Mouse (Mus musculus) heart, embryonic 14.5 days (tissue): ENCODE data around the gene Gsn. TPM values are rescaled to one million over a fixed set of nuclear protein-coding genes. Genes with fewer than 3 reads are reported as not detected.
A peak's percentile ranks its signal among the peaks of the same experiment; 100 is the strongest.

Source experiments
- ATAC-seq: fragments of 200-750 bp; cut with Nextera tagmentation; 2 replicates; pipeline ENCODE4 v1.8.0; 2017; ENCODE audit warnings: low read depth, moderate TSS enrichment; ENCODE audit not compliant: insufficient number of reproducible peaks, insufficient read depth, low FRiP score
- H3K27ac ChIP-seq, 2 experiments: fragments of 200-500 bp in 1 of 2; fragments of 300-500 bp in 1 of 2; sonication (generic) in 1 of 2; replicated peaks in 1 of 2; 2 replicates each; pipeline ENCODE4 v1.5.1; 2012 to 2014; ENCODE audit warnings: low read depth in 2 of 2, low read length in 2 of 2, control low read depth in 1 of 2, mild to moderate bottlenecking in 1 of 2, mixed read lengths in 1 of 2; ENCODE audit not compliant: control insufficient read depth in 1 of 2, insufficient read depth in 1 of 2
- H3K27me3 ChIP-seq: fragments of 300-500 bp; sonication (generic); 2 replicates; pipeline ENCODE4 v1.6.1; 2014; ENCODE audit warnings: mild to moderate bottlenecking, low read length, control low read depth; ENCODE audit not compliant: control insufficient read depth, insufficient read depth
- H3K36me3 ChIP-seq: fragments of 300-500 bp; sonication (generic); 2 replicates; pipeline ENCODE4 v1.6.1; 2014; ENCODE audit warnings: mild to moderate bottlenecking, control low read depth, low read length, mixed read lengths; ENCODE audit not compliant: control insufficient read depth, insufficient read depth
- H3K4me1 ChIP-seq, 2 experiments: fragments of 200-500 bp in 1 of 2; fragments of 300-500 bp in 1 of 2; sonication (generic) in 1 of 2; 2 replicates each; pipeline ENCODE4 v1.6.1; 2012 to 2014; ENCODE audit warnings: low read length in 2 of 2, control low read depth in 1 of 2, mixed read lengths in 1 of 2; ENCODE audit not compliant: control insufficient read depth in 2 of 2, insufficient read depth in 2 of 2
- H3K4me2 ChIP-seq: fragments of 300-500 bp; sonication (generic); 2 replicates; pipeline ENCODE4 v1.6.1; 2014; ENCODE audit warnings: mild to moderate bottlenecking, low read length
- H3K4me3 ChIP-seq, 2 experiments: fragments of 200-500 bp in 1 of 2; fragments of 300-500 bp in 1 of 2; sonication (generic) in 1 of 2; 2 replicates each; pipeline ENCODE4 v1.5.1; 2012 to 2014; ENCODE audit warnings: low read length in 2 of 2, mild to moderate bottlenecking in 2 of 2, control low read depth in 1 of 2, low read depth in 1 of 2, moderate library complexity in 1 of 2; ENCODE audit not compliant: control insufficient read depth in 1 of 2, insufficient read depth in 1 of 2
- H3K9ac ChIP-seq: fragments of 300-500 bp; sonication (generic); 2 replicates; pipeline ENCODE4 v1.6.1; 2014; ENCODE audit warnings: mild to moderate bottlenecking, low read length
- H3K9me3 ChIP-seq: fragments of 300-500 bp; sonication (generic); 2 replicates; pipeline ENCODE4 v1.6.1; 2016; ENCODE audit warnings: low read length, control low read depth; ENCODE audit not compliant: control insufficient read depth
- WGBS: fragments of 180-500 bp; shearing (Covaris S2); extraction: QIAGEN DNeasy Blood & Tissue Kit; methylation state at CpG from one replicate; pipeline ENCODE4 v1.1.7; 2014; 5-methylcytosine and 5-hydroxymethylcytosine counted together
- polyA plus RNA-seq: library from polyadenylated mRNA; unstranded; fragments of >200 nt; fragmentation: Nextera tagmentation; extraction: Ambion mirVana; gene quantifications from 2 replicates; pipeline ENCODE4 v1.2.1, GENCODE M21; 2014

Gene Gsn
- polyA plus RNA-seq, 1 experiment from 2014 or later = 328 TPM

DNA sequence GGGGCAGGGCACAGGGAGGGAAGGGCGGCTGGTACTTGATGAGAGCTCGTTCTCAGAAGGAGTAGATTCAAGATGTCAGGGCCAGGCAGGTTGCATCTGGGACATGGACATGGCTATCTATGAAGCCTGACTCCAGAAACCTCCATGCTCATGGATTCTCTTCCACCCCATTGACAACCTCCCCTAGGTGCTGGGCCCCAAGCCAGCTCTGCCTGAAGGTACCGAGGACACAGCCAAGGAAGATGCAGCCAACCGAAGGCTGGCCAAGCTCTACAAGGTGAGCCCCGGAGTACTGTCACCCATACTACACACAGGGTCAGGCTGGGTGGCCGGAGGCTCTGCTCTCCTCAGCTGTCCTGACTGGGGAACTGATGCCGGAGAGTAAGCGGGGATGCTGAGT lies 37.1 kb downstream of the Gsn start:
- peak overlapping the region in 1 of 2 experiments; percentile 66; a peak in 1 of 4 replicates for H3K27ac ChIP-seq
- H3K36me3 ChIP-seq = peaks cover 76% of the 10 kb centered on the region
- WGBS = 78% methylated on average over 8 of the region's 8 CpGs

DNA sequence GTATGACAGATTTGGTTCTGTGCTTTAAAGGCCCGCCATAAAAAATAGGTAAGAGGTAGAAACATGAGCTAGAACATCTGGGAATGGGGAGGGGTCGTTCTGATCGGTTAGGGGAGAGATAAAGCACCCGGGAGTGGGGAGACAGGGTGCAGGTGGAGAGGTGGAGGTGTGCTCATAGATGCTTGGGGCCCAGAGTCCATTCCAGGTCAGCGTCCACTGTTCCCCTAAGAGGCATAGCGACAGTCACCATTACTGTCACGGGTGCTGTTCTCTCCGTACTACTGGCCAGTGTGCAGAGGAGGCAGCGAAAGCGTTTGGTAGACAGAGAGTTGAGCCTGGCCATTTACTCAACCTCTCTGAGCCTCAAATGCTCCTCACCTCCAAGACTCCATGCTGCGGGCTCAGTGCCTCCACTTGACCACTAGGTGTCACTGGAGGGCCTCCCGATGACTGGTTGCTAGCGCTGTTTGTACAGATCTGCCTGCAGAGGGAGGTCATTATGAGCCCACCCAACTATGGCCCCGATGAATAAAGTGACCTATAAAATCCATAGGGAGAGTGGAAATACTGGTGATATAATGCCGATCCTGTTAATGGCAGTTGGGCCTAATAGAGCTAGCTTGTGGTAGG lies 41.6 kb downstream of the Gsn start:
- WGBS = 24% methylated on average over 15 of the region's 15 CpGs
- no peak for ATAC-seq
- Histone ChIP-seq H3K27ac (no peak overlapping the region), H3K36me3 (peaks cover 86% of the 10 kb centered on the region), H3K4me2 (no peak overlapping the region), H3K9me3 (no peaks in the 10 kb centered on the region), H3K27me3 (no peaks in the 10 kb centered on the region), H3K9ac (no peak overlapping the region), H3K4me1 (peaks cover 5 to 6% of the 10 kb centered on the region in 2 experiments; a peak in 3 of 4 replicates), H3K4me3 (no peak overlapping the region)

More for the DNA sequence above, 37.1 kb downstream of the Gsn start:
- H3K9ac ChIP-seq = no peak overlapping the region
- no peaks in the 10 kb centered on the region for H3K9me3 ChIP-seq
- H3K4me1 ChIP-seq = peaks cover 11 to 18% of the 10 kb centered on the region in 2 experiments
- no peak overlapping the region for H3K4me2 ChIP-seq
- no peaks in the 10 kb centered on the region for H3K27me3 ChIP-seq
- no peak overlapping the region for H3K4me3 ChIP-seq
- ATAC-seq = no peak

DNA sequence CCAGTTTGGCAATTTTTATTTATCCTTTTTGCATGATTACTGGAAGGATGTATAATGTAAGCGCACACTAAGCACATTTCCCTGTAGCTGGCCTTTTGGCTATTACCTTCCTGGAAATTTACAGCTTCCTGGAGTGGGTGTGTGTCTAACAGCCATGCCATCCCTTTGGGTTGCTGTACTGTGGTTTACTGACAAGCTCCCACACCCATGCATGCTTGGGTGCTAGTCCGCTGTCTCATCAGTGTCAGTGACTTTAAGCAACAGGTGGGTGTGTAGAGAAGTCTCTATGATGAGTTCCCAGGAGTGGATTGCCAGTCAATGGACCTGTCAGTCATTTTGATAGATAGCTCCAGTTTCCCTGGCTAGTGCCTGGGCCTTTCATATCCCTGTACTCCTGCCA lies 43.3 kb downstream of the Gsn start:
- Histone ChIP-seq H3K4me2 (no peak overlapping the region), H3K27me3 (no peaks in the 10 kb centered on the region), H3K9me3 (no peaks in the 10 kb centered on the region), H3K4me1 (no peaks in the 10 kb centered on the region; a peak in 1 of 4 replicates), H3K36me3 (peaks cover 89% of the 10 kb centered on the region), H3K4me3 (no peak overlapping the region), H3K27ac (no peak overlapping the region), H3K9ac (no peak overlapping the region)
- WGBS = 87% methylated on average over 2 of the region's 2 CpGs
- no peak for ATAC-seq

DNA sequence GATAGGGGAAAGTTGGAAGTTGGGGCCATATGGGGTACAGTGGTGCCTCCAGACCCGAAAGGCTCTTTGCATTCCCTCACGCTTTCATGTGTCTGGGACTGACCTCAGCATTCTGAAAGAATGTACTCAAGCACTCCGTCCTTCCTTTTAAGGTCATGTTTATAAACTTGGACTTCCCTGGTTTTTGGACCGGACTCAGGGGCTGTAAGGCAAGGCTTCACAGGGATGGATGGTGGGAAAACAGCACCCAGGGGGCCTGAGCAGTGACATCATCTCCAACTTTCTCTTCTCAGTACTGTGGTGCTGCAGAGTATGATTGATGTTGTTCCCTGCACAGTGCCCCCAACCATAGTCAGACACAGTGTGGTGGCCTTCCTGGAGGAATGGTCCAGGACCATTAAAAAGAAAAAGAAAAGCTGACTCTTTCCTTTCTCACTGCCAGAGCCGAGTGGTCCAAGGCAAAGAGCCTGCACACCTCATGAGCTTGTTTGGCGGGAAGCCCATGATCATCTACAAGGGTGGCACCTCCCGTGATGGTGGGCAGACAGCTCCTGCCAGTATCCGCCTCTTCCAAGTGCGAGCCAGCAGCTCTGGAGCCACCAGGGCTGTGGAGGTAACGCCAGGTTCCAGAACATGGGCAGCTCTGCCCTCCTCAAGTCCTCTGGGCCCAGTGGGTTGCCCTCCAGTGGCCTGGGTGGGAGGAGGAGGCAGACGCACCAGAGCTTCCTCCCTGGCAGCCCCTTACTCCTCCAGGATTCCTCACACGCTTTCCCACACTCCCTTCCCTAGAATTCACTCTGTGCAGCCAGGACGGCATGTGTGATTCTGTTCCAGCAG lies 46.1 kb downstream of the Gsn start:
- Histone ChIP-seq H3K27ac (peak overlapping the region; percentile 4 to 31; a peak in 1 of 4 replicates), H3K36me3 (peaks cover 88% of the 10 kb centered on the region)
- no peak for ATAC-seq

DNA sequence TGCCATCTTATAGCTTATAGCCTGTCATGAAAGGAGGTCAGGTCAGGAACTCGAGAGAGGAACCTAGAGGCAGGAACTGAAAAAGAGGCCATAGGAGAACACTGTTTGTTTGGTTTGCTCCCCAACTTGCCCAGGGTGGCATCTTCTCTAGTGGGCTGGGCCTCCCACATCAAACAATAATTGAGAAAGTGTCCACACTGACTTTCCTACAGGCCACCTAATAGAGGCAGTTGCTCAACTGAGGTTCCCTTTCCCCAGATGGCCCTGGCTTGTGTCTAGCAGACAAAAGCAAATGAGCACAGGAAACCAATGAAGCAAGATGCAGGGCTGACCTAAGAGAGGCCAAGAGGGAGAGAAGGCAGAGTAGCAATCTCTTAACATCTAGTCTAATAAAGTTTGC lies 52.0 kb downstream of the Gsn start:
- no peak overlapping the region for H3K4me2 ChIP-seq
- H3K4me1 ChIP-seq = no peaks in the 10 kb centered on the region
- no peak overlapping the region for H3K27ac ChIP-seq
- no peak overlapping the region for H3K9ac ChIP-seq
- H3K9me3 ChIP-seq = no peaks in the 10 kb centered on the region
- 67% methylated on average over 1 of the region's 1 CpGs for WGBS
- no peaks in the 10 kb centered on the region for H3K27me3 ChIP-seq
- H3K36me3 ChIP-seq = peaks cover 63% of the 10 kb centered on the region
- H3K4me3 ChIP-seq = no peak overlapping the region
- ATAC-seq = no peak

More for the DNA sequence above, 46.1 kb downstream of the Gsn start:
- Histone ChIP-seq H3K27me3 (no peaks in the 10 kb centered on the region), H3K9me3 (no peaks in the 10 kb centered on the region), H3K4me3 (no peak overlapping the region), H3K4me1 (no peaks in the 10 kb centered on the region; a peak in 1 of 4 replicates), H3K9ac (no peak overlapping the region), H3K4me2 (no peak overlapping the region)
- 80% methylated on average over 13 of the region's 13 CpGs for WGBS

DNA sequence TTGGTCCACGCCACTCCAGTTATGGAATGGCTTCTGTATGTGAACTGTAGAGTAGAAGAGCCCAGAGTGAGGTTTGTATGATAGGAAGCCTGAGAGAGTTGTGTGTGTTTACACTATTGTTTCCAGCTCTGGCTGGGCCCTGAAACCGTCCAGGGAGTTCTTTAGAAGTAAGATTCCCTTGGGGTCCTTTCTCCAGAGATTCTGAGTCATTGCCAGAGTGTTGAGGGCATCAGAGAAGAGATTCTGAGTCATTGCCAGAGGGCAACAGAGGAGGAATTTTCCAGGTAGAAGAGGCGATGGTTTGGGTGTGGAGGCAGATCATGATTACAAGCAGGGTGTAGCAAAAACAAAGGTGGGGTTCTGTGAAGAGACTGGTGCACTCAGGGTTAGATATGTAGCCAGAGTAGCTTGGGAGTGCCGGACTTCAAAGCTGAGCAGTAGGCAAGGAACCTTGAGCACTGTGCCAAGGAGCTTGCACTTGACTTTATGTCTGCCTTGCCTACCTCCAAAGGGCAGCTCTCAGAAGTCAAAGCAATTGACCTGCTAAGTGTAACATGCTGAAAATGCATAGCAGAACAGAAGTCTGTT lies 53.8 kb downstream of the Gsn start:
- no peak for ATAC-seq
- no peak overlapping the region for H3K4me2 ChIP-seq
- no peak overlapping the region for H3K27ac ChIP-seq
- no peaks in the 10 kb centered on the region for H3K9me3 ChIP-seq
- peaks cover 44% of the 10 kb centered on the region for H3K36me3 ChIP-seq
- H3K27me3 ChIP-seq = no peaks in the 10 kb centered on the region
- 88% methylated on average over 4 of the region's 4 CpGs for WGBS
- H3K9ac ChIP-seq = no peak overlapping the region
- no peaks in the 10 kb centered on the region for H3K4me1 ChIP-seq
- H3K4me3 ChIP-seq = no peak overlapping the region

DNA sequence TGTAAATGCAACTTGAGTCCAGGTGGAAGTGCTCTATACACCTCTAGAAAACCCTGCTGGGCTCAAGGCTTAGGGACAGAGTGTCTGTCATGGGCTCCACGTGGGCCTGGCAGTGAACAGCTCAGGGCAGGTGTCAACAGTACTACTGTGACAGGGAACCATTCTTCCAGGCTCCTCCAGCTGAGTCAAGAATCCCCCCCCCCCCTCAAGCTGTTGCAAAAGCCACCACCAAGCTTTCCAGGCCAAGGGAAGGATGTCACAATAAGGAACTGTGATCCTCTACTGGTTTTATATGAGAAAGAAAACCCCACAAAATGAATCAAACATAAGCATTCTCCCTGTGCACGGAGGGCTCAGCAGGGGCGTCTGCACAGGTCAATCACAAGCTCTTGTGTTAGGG lies 58.1 kb downstream of the Gsn start:
- H3K4me3 ChIP-seq = no peak overlapping the region
- no peaks in the 10 kb centered on the region for H3K9me3 ChIP-seq
- peaks cover 16 to 22% of the 10 kb centered on the region in 2 experiments for H3K4me1 ChIP-seq
- peaks cover 10% of the 10 kb centered on the region for H3K36me3 ChIP-seq
- H3K9ac ChIP-seq = no peak overlapping the region
- H3K4me2 ChIP-seq = no peak overlapping the region
- H3K27me3 ChIP-seq = no peaks in the 10 kb centered on the region
- 61% methylated on average over 3 of the region's 3 CpGs for WGBS
- ATAC-seq = no peak
- H3K27ac ChIP-seq = no peak overlapping the region
